Mouse (Mus musculus) E14TG2a.4 (cell line): ENCODE results near the gene Eif2ak3.

Experiments
- CTCF ChIP-seq: conservative IDR thresholded peaks from 2 replicates; pipeline ENCODE4 v1.5.1; 2014; ENCODE audit warnings: low read length
- POU5F1 ChIP-seq: IDR thresholded peaks from 2 replicates; pipeline ENCODE4 v1.6.1; 2014; ENCODE audit warnings: low read length, borderline replicate concordance

GRCm38 (mm10) chr6:70813921-70814628 is 30.2 kb upstream of the Eif2ak3 start:
- no peak for TF ChIP-seq CTCF
- TF ChIP-seq POU5F1: no peak
